9 mouse cellular contexts compared by ENCODE assay signal in genomic region chr10:93608051-93608450, GRCm38 (mm10). TPM values are rescaled to one million over a fixed set of nuclear protein-coding genes. Genes with fewer than 3 reads are reported as not detected.
DNase-seq lines count a peak whose midpoint lies in the region; ATAC-seq and TF ChIP-seq lines count a peak whose summit lies in the region.
"Had no signal": no experiment of that assay in that cellular context is flagged by ENCODE, and none has a peak within 500 bp of the region (broad histone marks: within the 10 kb centered on the region; RNA-seq: fewer than 3 reads in every experiment).

No protein-coding gene starts in this region.

- no peaks in the 10 kb centered on the region for H3K27me3 ChIP-seq in kidney, postnatal 0 days (ENCODE audit: insufficient read depth, low read length)
- H3K27me3 ChIP-seq: embryonic facial prominence, embryonic 13.5 days had no signal

- no peak overlapping the region for H3K4me3 ChIP-seq in kidney, postnatal 0 days (replicated peaks; ENCODE audit: low read depth, low read length)
- H3K4me3 ChIP-seq: embryonic facial prominence, embryonic 13.5 days; heart, embryonic 10.5 days had no signal

- no peak for ATAC-seq in kidney, postnatal 0 days (replicated peaks; ENCODE audit: low FRiP score, low read depth)

- H3K4me1 ChIP-seq in kidney, postnatal 0 days (replicated peaks; ENCODE audit: insufficient read depth, low read length), result no peaks in the 10 kb centered on the region
- H3K4me1 ChIP-seq: embryonic facial prominence, embryonic 13.5 days; heart, embryonic 10.5 days had no signal

- no peak for DNase-seq in kidney, postnatal 0 days (ENCODE audit: low spot score)
- no peak for DNase-seq in kidney, adult 9 months
- peak; percentile 3 for DNase-seq in 3T3-L1 (ENCODE audit: low read depth, low spot score)
- peak; percentile 74 for DNase-seq in ES-CJ7 (ENCODE audit: low read depth, low spot score)
- peak; percentile 19 for DNase-seq in embryo, embryonic 9.5 days (ENCODE audit: extremely low spot score)
- no peak for DNase-seq in spleen, postnatal 4 days (ENCODE audit: low spot score in 2 of 2)
- DNase-seq in kidney, postnatal 14 days, result no peak

- 64% methylated on average over 9 of the region's 9 CpGs for WGBS in kidney, postnatal 0 days

- no peaks in the 10 kb centered on the region for H3K36me3 ChIP-seq in kidney, postnatal 0 days (ENCODE audit: insufficient read depth, low read length)
- H3K36me3 ChIP-seq: embryonic facial prominence, embryonic 13.5 days; heart, embryonic 10.5 days had no signal

- peak; percentile 62 for TF ChIP-seq CTCF in kidney, postnatal 0 days (IDR thresholded peaks at IDR 0.05; ENCODE audit: low read depth)

- no peaks in the 10 kb centered on the region for H3K9me3 ChIP-seq in kidney, postnatal 0 days (replicated peaks; ENCODE audit: low read length)
- H3K9me3 ChIP-seq: embryonic facial prominence, embryonic 13.5 days; heart, embryonic 10.5 days had no signal

- H3K27ac ChIP-seq in kidney, postnatal 0 days, result no peak overlapping the region
- H3K27ac ChIP-seq: embryonic facial prominence, embryonic 13.5 days; heart, embryonic 10.5 days had no signal

- H3K9ac ChIP-seq in kidney, postnatal 0 days (ENCODE audit: low read depth, low read length), result no peak overlapping the region
- H3K9ac ChIP-seq: embryonic facial prominence, embryonic 13.5 days had no signal

- no peak overlapping the region for H3K4me2 ChIP-seq in kidney, postnatal 0 days (ENCODE audit: low read length)
- H3K4me2 ChIP-seq: embryonic facial prominence, embryonic 13.5 days had no signal

RNA-seq across cellular contexts. Expression of gene Snrpf, which starts 18.5 kb away (rescaled TPM):
- polyA plus RNA-seq in kidney, postnatal 0 days (2015; fragmentation: Nextera tagmentation; extraction: Ambion mirVana), result 119 and 121 TPM in 2 replicates

RNA-seq across cellular contexts. Expression of gene Ntn4, which starts 32.4 kb away (rescaled TPM):
- 1.1 and 1.4 TPM in 2 replicates for polyA plus RNA-seq in kidney, postnatal 0 days (2015; fragmentation: Nextera tagmentation; extraction: Ambion mirVana)

Comparison
In these comparisons a context has a peak if more than half of its experiments do, and no peak if none do; other contexts are left out.
1. DNase-seq: peak in 3T3-L1 (single experiment), ES-CJ7 (single experiment) and embryo, embryonic 9.5 days (single experiment); none in kidney, postnatal 0 days (single experiment), kidney, adult 9 months (single experiment), spleen, postnatal 4 days (0 of 2) and kidney, postnatal 14 days (single experiment).